Mouse (Mus musculus): ENCODE results near the gene Keap1. TPM values are rescaled to one million over a fixed set of nuclear protein-coding genes. Genes with fewer than 3 reads are reported as not detected.
A peak's percentile ranks its signal among the peaks of the same experiment; 100 is the strongest.
"Not testable (repeated sequence)": the region's sequence is repeated elsewhere in the genome, so short reads cannot be mapped to it uniquely, and the experiment has no call there.

Gene Keap1
- polyA plus RNA-seq, 1 experiment: 59.6 TPM

DNA sequence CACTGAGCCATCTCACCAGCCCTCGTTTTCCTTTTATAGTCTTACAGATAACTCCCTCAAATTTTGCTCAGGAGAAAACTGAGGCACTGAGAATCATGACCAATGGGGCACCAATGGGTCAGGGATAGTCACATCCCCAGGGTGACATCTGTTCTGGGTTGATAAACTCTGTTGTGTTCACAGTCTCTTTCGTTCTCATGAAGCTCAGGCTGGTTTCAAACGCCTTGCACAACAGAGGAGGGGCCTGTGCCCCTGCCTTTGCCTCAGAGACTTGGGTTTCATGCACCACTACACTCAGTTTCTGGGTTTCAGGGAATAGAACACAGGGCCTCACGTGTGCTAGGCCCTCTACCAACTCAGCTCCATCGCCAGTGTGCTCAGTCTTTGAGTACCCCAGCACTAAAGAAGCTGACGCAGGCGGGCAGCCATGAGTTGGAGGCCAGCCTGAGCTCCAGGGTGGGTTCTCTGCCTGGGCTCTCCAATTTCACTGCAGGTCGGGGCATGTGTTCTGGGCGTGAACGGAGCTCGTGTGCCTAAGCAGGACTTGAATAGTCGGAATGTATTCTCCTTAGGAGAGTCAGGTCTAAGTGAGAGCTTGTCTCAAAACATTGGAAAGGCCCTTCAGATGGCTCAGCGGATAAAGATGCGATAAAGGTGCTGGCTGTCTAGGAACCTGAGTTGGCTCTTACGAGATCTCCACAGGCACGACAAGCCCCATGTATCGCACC is 25.3 kb upstream of the Keap1 start:
- DNase-seq (ENCODE audit: extremely low spot score in 1 of 2, low spot score in 1 of 2): no peak

DNA sequence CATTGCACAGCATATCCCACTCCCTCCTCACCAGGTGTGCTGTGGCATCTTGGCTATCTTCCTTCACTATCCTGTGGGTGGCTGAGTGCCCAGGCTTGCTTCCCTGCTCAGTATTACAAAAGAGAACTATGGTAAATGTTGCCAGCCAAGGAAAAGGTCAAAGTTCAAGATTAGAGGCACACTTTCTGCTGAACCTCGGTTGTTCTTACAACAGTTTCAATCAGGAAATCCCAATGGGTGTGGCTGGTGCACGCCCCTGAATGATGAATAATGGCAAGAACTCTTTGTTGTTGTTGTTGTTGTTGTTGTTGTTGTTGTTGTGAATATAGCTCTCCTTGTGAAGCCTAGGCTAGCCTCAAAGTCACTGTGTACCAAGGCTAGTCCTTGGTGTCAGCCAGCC is 22.7 kb upstream of the Keap1 start:
- no peak for DNase-seq (ENCODE audit: extremely low spot score in 1 of 2, low spot score in 1 of 2)

DNA sequence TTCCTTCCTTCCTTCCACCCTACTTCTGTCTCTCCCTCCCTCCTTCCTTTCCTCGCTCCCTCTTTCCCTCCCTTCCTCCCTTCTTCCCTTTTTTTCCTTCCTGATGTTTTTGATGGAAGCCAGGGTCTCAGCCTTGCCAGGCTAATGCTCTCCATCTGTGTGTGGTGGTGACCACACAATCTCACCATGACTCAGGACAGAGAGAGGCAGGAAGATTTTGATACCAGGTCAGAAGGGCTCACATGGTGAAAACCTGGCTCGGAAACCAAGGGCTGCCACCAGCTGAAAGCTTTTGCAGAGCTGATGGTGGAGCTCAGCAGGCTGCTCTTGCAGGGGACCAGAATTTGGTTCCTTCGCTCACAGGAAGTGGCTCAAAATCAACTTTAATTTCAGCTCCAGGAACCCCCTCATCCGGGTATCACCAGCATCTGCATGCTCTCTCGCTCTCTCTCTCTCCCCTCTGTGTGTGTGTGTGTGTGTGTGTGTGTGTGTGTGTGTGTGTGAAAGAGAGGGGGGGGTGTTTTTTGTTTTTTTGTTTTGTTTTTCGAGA is 21.4 kb upstream of the Keap1 start:
- DNase-seq (ENCODE audit: extremely low spot score in 1 of 2, low spot score in 1 of 2): no peak

DNA sequence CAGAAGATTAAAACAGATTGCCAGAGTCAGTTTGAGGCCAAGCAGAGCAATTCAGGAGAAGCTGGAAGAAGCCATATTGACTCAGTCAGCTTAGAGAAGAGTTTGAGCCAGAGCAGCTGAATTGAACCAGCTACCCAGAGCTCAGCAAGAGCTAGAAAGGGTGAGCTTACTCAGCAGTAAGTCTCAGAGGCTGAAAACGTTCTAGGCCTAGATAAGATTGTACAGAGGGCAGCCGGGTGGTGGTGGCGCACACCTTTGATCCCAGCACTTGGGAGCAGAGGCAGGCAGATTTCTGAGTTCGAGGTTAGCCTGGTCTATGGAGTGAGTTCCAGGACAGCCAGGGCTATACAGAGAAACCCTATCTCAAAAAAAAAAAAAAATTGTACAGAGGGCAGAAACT is 17.2 kb upstream of the Keap1 start:
- DNase-seq (ENCODE audit: extremely low spot score in 1 of 2, low spot score in 1 of 2): not testable (repeated sequence)

DNA sequence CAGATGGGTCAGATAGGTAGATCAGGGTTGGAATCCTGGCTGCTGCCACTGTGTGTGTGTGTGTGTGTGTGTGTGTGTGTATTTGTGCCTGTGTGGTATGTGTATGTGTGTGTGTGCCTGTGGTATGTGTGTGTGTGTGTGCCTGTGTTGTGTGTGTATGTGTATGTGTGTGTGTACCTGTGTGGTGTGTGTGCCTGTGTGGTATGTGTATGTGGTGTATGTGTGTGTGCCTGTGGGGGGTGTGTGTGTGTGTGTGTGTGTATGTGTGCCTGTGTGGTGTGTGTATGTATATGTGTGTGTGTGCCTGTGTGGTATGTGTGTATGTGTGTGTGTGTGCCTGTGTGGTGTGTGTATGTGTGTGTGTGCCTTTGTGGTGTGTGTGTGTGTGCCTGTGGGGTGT is 15.5 kb upstream of the Keap1 start:
- DNase-seq (ENCODE audit: extremely low spot score in 1 of 2, low spot score in 1 of 2): no peak

DNA sequence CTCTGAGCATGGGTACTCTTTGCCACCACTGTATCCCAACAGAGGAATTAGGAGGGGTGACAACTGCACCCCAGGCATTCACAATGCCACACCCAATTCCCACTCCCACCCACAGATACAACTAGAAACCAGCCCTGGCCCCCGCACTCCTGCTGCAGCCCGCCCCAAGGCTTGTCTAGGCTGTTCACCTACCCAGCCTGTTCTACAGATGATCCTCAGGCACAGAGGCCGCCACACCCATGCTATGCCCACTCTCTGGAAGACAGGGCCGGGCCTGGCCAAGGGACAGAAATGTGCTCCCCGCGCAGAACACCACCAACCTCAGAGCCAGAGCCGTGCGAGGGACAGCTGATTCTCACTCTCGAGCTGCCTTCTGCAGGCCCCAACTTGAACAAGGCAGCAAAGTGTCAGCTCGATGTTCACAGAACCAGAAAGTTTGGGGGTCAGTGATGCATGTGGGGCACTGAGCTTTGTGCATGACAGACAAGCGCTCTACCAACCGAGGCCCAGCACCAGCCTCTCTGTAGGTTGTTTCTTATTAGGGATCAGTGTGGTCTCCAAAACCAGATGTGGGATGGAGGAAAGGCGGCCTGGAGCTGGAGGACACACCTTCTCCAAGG is 12.1 kb upstream of the Keap1 start:
- DNase-seq (ENCODE audit: extremely low spot score in 1 of 2, low spot score in 1 of 2): no peak

DNA sequence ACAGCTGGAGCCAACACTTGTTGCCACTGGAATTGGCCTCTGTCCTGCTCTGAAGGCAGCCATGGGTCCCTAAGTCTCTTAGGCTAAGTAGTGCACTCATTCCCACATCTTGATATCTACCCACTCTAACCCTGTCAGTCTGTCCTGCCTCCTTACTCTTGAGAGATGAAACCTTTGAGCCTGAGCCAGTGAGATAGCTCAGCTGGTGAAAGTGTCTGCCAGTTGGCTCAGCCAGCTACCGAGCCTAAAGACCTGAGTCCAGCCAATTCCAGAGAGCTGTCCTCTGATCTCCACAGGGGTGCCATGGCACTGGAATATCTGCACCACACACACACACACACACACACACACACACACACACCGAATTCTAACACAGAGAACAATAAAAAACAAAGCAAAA is 11.3 kb upstream of the Keap1 start:
- DNase-seq (ENCODE audit: extremely low spot score in 1 of 2, low spot score in 1 of 2): no peak

DNA sequence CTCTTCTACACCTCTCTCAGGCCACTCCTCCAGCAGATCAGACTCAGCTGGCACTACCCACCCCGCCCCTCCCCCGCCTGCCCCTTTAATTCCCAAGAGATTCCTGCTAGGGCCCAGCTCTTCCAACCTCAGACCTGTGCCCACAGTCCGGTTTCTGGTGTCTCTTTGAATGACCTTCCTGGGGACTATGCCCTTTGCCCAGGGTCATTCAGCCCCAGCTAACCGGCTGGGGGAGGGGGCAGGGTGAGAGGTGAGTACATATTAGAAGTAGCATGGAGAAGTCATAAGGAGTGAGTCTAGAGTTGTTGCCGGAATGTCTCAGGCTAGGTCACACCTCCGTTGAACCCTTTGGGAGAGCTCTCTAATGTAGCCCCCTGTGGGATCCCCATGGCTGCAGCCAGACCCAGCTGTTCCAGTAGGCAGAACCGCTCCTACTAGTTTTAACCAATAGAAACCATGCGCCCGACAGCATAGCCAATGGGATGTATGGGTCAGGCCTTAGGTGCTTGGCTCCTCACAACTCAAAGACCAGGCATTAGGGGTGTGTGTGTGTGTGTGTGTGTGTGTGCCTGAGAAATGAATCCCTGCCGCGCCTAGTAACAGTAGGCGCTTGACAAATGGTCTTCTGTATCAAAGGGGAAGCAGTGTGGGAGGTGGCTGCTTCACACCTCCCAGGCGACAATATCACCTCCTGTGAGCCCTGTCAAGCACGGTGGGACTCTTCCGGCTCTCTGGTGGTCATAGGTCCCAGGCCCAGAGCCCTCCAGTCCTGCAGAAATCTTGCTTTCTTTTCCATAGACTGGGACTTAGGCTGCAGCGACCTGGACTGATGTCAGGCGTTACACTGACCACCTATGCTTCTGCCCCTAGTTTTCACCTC is 10.7 kb upstream of the Keap1 start:
- no peak for DNase-seq (ENCODE audit: extremely low spot score in 1 of 2, low spot score in 1 of 2)

DNA sequence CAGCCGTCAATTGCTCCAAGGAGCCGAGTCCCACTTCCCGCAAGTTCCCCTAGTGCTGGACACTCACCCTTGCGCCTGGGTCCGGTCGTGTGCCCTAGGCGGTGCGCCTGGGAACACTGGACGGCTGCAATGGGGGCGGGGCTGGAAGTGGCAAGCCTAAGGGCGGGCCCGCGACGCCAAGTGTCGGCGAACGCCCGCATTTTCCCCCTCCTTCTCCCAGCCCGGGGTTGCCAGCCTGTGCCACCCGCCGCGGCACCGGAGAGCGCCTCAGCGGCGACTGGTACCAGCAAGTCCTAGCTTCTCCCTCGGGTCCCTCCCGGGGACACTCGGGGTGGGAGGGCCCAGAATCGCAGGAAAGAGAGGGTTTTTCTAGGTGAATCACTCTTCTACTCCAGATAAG is 9.2 kb upstream of the Keap1 start, which contains the start of gene S1pr5:
S1pr5 (minus strand) TSS at position 118 of the 400 bp plus-strand sequence.
- DNase-seq (ENCODE audit: extremely low spot score in 1 of 2, low spot score in 1 of 2): peak in 1 of 2 experiments; percentile 35

DNA sequence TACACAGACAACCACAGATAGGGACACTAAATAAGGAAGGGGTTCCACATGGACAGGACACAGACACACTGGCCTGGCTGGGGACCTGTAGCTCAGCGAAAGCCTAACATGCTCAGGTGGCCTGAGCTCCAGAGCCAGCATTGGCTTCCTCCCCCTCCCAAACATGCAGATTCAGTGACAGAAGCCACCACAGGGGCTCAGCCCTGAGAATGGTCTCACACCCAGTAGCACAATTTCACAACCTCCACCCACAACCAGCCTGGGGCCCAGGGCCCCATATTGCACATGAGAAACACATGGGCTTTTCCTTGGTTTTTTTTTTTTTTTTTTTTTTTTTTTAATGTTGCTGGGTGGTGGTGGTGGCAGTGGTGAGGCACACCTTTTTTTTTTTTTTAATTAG is 7.2 kb upstream of the Keap1 start:
- DNase-seq (ENCODE audit: extremely low spot score in 1 of 2, low spot score in 1 of 2): no peak

DNA sequence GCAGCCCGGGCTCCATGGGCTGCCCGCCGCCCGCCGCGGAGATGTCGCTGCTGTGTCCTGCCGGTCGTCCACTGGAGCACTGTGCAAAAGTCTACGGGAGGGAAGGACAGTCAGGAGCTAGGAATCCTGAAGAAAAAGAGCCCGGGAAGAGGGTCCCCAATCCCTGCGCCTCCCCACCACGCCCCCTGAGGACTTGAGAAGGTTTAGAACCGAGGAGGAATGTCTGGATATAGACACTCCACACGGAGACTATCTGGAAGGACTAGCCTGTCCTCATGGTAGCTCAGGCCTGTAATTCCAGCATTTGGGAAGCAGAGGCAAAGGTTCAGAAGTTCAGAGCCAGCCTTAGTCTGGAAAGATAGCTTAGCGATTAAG is 5.9 kb upstream of the Keap1 start:
- no peak for DNase-seq (ENCODE audit: extremely low spot score in 1 of 2, low spot score in 1 of 2)

DNA sequence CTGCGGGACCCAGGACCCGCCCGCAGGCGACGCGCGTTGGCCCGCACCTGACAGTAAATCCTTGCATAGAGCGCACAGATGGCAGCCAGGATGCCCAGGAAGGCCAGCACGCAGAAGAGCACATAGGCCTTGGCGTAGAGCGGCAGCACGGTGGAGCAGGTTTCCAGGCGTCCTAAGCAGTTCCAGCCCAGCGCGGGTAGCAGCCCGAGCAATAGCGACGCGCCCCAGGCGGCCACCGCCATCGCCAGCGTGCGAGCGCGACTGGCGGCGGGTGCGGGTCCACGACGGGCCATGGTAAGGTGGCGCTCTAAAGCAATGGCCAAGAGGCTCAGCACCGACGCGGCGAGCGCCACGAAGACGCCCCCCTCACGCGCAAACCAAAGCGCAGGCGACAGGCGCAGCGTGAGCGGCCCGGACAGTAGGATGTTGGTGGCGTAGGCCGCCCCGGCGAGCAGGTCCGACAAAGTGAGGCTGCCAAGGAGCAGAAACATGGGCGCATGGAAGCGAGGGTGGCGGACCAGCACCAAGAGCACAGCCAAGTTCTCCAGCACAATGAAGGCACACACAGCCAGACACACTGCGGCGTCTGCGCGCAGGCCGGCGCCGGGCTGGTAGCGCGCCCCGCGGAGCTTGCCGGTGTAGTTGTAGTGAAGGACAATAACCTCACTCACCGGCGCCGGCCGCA is 5.4 kb upstream of the Keap1 start:
- peak in 1 of 2 experiments; percentile 42 for DNase-seq (ENCODE audit: extremely low spot score in 1 of 2, low spot score in 1 of 2)

DNA sequence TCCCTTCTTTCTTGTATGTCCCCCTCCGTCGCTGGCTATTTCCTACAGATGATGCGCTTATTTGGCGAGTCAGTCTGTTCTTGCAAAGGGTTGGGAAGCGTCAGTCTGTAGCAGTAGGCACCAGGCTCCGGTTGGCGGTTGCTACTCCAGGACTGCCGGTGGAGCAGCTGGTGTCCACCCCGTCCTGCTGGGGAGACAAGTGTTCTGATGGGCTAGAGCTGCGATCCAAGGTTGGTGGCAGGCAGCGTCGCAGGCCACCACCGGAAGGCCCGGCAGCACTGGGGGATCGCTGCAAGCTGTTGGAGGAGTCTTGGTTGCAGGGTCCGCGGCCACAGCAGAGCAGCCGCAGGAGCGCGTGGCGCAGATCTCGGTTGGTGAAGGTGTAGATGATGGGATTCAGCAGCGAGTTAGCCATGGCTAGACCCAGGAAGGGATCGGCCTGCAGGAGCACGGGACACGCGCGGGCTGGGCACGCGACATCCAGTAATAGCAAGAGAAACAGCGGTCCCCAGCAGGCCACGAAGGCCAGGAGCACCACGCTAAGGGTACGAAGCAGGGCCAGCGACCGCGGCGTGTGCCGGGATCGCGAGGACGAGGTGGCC is 4.8 kb upstream of the Keap1 start:
- DNase-seq (ENCODE audit: extremely low spot score in 1 of 2, low spot score in 1 of 2): no peak

DNA sequence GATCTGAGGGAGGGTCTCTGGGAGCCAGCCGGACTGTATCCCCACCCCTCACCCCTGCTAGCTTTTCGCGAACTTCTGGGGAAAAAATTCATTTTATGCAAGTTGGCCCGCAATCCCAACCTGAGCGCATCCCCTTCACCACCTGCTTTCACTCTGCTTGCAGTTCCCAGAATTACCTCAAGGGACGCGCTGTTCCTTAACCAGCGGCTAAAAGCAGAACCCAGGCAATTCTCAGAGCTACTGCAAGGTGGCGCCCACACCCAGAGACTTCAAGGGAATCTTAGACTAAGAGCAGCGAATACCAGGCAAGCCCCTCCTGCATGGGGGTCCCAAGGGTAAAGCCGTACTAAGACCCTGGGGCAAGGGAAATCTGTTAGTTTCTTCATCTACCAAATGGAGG is 2.2 kb upstream of the Keap1 start:
- DNase-seq (ENCODE audit: extremely low spot score in 1 of 2, low spot score in 1 of 2): peak in 1 of 2 experiments; percentile 93

DNA sequence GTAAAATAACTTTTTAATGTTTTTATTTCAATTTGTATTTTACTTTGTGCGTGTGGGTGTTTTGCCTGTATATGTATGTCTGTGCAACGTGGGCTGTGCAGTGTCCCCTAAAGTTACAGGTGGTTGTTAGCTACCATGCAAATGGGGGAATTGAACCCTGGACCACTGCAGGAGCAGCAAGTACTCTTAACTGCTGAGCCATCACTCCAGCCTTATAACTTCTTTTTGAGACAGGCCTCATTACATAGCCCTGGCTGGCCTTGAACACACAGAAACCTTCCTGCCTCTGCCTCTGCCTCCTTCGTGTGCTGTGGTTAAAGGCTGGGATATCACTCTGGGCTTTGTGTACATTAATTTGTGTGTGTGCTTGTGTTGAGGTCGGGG is 296 bp upstream of the Keap1 start:
- no peak for DNase-seq (ENCODE audit: extremely low spot score in 1 of 2, low spot score in 1 of 2)

DNA sequence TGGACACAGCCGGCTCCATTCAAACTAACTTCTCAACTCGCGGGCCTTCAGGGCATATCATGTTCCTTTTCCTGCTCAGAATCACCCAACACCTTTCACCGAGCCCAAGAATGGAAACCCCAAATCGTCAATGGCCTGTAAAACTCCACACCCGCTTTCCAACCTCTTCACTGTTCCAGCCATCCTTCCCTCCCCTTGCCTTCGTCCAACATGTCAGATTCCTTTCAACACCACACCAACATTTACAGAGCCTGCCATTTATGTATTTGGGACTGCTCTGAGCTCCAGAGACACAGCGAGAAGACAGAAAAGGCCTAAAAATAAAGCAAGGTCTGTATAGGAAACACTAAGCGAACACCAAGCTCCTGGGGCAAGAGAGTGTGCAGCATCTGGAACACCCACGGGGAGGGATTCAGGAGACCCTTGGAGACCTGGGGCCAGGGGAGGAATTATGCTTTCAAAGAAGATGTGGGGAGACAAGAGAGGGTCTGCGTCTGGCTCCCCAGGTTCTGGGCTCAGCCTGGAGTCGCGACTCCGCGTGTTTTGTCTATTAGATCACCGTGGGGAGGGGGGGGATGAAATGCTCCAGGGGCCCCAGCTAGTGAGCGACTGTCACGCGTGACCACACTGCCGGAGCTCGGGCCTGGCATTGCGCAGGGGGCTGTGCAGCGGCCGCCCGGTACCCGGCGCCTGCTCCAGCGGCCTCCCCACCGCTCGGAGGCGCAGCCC is 993 bp downstream of the Keap1 start:
- peak in 1 of 2 experiments; percentile 27 for DNase-seq (ENCODE audit: extremely low spot score in 1 of 2, low spot score in 1 of 2)

DNA sequence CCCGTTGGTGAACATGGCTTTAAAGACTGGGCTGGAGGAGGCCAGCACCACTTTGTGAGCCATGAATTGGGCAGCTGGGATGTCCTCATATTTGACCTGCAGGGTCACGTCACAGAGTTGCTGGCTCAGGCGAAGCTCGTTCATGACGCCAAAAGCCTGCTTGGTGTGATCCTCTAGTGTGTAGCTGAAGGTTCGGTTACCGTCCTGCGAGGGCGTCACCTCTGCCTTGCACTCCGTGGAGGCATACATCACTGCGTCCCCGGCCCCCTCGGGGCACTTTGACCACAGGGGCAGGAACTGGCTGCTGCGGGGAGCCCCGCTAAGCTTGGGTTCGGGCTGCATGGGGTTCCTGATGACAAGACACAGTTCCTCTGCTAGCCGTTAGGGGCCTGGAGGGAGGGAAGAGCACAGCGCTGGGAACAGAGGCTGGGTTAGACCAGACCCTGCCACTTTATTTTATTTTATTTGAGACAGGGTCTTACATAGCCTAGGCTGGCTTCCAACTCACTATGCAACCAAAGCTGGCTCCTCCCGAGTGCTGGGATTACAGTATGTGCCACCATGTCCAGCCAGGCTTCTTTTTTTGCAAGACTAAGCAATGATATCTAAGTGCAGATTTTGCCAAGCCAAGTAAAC is 1.7 kb downstream of the Keap1 start:
- DNase-seq (ENCODE audit: extremely low spot score in 1 of 2, low spot score in 1 of 2): peak in 1 of 2 experiments; percentile 32

DNA sequence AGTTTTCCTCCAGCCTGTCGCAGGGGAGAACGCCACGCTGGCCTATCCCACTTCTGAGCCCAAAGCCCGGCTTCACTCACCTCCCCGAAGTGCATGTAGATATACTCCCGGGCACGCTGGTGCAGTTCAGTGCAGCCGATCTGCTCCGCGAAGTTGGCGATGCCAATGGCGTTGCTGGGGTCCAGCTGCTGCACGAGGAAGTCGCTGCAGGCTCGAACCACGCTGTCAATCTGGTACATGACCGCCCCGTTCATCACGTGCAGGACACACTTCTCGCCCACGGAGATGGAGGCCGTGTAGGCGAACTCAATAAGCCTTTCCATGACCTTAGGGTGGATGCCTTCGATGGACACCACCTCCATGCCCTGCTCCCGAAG is 2.2 kb downstream of the Keap1 start:
- DNase-seq (ENCODE audit: extremely low spot score in 1 of 2, low spot score in 1 of 2): no peak

DNA sequence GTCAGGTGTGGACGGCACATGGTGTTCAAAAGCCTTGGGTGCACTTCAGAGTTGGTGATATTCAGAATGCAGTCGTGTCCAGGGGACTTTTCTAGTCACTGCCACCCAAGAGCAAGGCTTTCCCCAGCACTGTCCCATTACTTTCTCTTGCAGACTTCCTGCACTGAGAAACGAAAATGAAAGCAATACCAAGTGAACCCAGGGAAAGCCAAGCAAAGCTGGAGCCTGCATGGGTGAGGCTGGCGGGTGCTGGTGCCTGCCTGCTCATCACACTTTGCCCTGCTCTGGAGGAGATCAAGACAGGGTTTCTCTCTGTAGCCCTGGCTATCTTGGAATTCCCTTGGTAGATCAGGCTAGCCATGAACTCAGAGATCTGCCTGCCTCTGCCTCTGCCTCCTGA is 3.8 kb downstream of the Keap1 start:
- no peak for DNase-seq (ENCODE audit: extremely low spot score in 1 of 2, low spot score in 1 of 2)

Data from frontal cortex, adult 2 months (tissue).